Mouse (Mus musculus) layer of hippocampus, postnatal 36 days (tissue): ENCODE data around the gene Kctd4. TPM values are rescaled to one million over a fixed set of nuclear protein-coding genes. Genes with fewer than 3 reads are reported as not detected.
A peak's percentile ranks its signal among the peaks of the same experiment; 100 is the strongest.
"Not testable (repeated sequence)": the region's sequence is repeated elsewhere in the genome, so short reads cannot be mapped to it uniquely, and the experiment has no call there.

Experiments
- DNase-seq, 2 experiments: peaks; one replicate each; pipeline ENCODE4 v3.0.0; 2022
- total RNA-seq, 2 experiments: library from RNA; stranded (reverse); gene quantifications; 2 replicates each; pipeline ENCODE4 v1.2.3; 2021

The Kctd4 gene
- total RNA-seq: 10 to 100 TPM; 61.2 to 64.4 TPM

DNA sequence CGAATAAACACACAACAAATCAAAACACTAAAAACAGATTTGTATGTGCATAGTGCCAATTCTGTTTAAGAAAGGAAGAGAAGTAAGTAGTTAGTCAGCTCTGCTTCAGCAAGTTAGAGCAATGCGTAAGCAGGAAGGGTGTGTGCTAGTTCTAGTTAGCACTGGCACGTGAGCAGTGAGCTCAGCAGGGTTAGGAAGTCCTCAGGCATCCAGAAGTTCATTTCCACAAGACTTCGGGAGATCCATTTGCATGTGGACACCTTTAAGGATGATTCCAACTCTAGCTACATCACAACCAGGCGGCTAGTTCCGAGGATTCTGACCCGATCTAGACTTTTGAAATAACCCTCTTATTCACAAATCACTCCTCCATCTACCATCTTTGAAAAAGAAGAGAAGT is at the start of gene Kctd4:
Kctd4 (plus strand) TSS at position 244 of the 400 bp plus-strand sequence.
- no peak for DNase-seq

DNA sequence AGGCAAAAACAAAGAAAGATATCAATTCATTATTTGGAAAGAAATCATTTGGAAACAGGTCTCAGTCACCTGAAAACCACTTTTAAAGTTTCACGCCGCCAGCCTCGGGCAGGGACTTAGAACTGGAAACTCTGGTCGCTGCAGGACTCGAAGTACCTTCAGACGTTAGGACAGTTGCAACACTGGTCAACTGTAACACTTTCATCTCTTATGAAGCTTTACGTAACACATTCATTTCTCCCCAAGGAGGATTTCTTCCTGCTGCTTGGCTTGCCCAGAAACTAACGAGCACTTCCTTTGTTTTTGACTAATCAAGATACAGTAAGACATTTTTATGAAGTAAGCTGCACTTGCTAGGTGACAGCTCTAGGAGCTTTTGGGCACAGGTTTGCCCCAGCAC is 47.9 kb upstream of the Kctd4 start:
- DNase-seq: no peak

DNA sequence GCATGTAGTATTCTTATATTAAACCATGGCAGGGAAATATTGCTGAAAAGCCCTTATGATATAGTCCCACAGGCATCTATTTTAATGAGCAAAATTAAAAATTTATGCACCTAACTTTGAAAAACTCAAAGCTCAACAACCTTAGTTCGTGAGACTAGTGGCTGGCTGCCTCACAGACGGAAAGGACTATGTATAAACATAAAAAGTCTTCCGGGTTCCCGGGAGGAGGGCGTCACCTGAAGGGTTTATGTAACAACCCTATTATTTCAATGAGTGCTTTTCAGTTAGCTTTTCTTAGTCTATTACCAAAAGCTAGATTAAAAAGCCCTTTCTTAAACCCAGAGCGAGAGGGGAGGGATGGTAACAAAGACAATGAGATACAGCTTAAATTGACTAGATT is 42.8 kb upstream of the Kctd4 start:
- DNase-seq: no peak

DNA sequence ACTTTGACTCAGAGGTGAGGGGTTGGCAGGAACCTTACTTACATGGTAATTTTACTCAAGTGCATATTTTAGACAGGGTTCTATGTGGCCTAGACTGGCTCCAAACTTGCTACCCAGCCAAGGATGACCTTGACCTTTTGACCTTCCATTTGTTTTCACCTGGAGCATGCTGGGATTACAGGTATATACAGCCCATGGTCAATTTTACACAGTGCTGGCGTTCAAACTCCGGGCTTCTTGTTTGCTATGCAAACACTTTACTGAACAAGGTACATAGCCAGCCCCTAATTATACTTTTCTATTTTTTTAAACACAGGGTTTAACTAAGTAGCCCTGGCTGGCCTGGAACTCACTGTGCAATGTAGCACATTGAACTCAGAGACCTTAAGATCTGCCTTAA is 42.1 kb upstream of the Kctd4 start:
- no peak for DNase-seq

DNA sequence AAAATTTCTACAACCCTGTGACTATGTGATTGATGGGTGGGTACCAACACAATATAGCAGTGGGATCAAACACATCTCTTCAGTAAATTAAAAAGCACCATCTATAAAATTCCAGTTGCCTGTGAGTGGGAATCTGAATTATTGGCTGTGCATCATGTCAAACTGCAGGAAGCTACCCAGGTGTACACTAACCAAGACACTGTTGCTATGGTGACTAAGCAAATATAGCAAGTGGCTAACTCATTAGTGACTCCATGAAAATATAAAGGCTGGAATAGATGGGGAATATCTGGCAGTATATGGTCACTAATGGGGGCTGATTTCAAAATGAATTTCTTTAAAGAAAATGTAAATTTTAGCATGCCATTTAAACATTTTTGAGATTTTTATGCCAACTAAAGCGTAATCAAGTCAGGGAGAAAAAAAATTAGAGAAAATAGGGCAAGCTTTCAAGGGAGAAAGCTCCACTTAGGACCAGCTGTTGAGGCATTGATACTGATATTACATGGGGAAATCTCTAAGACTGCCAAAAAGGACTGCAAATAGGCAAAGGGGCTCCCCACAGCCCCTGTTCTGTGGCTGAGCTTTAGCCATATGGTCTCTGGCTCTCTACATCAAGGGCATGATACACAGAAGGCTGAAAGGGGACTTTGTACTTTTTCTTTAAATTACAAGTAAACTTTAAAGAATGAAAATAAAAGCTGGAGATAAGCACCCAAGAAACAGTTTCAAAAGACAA is 31.3 kb upstream of the Kctd4 start:
- no peak for DNase-seq

DNA sequence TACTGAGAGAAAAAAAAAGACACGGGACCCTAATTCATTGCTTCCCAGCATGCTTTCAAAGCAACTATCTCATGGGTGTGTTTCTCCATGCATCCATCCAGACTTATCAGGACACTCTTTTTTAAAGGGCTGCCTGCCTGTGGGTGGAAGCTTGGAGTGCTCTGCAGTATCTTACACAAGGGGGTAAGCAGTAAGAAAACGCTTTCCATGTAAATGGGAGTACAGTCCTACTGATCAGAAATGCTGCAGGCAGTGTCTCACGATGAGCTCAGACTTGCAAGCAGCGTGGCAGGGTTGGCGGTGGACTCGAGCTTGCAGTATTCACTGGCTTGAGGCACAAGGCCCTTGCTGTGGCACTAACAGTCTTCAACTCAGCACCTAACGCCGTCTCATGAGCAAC is 25.1 kb upstream of the Kctd4 start:
- not testable (repeated sequence) for DNase-seq

DNA sequence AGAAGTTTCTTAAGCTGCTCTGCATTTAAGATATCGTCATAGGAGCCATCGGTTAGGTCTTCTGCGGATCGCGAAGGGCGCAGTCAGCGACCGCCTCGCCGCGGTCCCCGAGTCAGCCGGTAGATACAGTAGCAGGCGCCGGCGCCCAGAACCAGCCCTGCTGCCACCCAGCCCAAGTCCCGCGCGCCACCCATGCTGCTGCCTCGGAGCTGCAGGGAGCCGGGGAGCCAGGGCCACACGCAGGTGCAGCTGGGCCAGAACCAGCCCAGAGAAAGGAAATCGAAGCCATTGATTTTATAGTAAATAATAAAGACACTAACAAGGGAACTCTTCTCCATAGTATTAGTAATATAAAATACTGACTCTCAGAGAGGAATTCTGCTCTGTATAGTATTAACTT is 23.5 kb upstream of the Kctd4 start:
- DNase-seq: no peak

DNA sequence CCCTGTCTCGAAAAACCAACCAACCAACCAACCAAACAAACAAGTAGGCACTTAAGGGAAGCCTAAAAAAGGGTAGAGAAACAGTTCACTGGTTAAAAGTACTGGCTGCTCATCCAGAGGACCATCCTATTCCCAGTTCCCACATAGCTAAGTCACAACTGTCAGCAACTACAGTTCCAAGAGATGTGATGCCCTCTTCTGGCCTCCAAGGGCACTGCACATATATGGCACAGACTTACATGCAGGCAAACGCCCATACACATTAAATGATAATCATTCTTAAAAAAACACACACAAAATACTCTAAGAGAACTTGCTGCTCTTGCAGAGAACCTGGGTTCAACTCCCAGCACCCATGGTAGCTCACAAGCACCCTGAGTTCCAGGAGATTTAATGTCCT is 20.4 kb upstream of the Kctd4 start:
- DNase-seq: no peak

DNA sequence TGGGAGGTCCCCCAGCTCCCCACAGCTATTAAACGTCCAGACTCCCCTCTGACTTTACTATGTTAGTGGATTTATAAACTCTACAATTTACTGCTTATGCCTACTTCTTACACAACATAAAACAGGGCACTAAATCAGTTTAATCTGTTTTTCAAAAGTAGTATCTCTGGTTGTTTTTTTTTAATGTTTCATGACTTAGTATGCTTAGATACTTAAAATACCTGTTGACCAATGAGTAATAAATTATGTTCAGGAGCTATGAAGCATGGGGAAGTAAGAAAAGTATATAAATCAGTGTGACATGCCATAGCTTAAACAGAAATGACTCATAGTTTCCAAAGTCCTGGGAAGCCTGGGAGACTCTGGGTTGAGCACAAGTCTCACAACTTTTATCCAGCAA is 17.1 kb upstream of the Kctd4 start:
- DNase-seq: no peak

DNA sequence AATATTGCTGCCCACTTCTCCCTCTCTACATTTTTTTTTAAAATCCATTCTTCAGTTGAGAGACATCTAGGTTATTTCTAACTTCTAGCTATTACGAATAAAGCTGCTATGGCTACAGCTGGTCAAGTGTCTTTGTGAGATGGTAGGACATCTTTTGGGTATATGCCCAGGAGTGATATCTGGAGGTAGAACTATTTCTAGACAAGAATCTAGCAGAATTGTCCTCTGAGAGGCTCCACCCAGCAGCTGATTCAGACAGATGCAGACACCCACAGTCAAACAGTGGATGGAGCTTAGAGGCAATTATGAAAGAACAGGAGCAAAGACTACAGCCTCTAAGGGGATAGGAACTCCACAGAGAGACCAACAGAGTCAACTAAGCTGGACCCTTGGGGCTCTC is 13.3 kb upstream of the Kctd4 start:
- DNase-seq: no peak

DNA sequence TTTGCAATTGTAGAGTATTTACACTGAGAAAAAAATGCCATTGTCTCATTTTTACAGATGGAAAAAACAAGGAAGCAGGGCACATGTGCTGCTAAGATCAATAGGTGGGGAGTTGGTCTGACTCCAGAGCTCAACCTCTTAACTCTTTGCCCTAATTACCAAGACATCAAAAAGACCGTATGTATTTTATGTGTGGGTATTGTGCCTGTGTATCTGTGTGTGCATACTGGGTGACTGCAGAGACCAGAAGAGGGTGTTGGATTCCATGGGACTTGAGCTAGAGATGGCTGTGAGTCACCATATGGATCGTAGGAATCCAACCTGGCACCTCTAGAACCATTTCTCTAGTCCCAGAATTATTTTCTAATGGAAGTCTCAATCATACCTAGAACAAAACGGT is 12.4 kb upstream of the Kctd4 start:
- DNase-seq: no peak

DNA sequence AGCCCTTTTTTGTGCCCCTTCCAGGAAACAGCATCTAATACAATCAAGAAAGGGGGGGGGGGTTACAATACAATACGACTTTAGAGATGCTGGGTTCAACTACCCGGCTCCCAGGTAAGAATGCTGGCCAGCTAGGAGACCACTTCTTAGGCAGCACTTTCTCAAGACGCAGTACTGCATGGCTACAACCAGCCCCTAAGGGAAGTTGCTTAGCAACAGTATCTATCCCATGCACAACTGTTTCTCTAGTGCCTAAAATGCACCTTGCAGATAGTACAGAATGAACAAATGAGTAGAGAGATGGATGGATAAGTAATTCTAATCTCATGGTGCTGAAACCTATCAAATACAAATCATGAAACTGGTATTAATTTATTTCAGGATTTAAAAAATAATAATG is 7.1 kb upstream of the Kctd4 start:
- DNase-seq: no peak

DNA sequence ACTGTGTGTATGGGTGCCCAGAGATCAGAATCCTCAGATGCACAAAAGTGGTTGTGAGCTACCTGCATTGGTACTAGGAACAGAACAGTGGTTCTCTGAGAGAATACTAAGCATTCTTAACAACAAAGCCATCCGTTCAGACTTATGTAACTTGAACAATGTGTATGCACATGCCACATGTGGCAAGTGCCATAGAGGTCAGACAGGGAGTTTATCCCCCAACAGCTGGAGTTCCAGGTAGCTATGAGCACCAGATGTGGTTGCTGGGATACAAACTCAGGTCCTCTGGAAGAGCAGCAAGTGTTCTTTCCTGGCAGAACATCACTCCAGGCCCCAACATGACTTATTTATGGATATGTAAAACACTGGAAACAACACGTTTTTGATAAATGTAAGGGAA is 1.8 kb upstream of the Kctd4 start:
- DNase-seq: no peak

DNA sequence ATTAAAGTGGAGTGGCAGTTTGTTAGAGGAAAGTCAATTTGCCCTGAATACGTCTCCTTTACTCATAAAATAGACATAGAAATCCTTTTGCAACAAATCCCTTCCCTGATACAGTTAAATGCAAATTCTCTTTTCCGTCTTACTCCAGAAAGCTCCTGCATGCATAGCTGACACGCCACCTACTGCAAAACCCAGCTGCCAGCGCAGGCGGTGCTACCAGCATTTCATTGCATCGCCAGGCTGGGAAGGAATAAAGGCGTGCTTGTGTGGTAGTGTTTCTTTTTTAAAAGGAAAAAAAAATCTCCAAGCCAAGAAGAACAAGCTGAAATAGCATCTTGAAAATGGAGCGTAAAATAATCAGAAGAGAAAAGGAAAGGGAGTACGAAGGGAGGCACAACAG is 7.4 kb downstream of the Kctd4 start:
- peak; percentile 79 to 81 for DNase-seq

DNA sequence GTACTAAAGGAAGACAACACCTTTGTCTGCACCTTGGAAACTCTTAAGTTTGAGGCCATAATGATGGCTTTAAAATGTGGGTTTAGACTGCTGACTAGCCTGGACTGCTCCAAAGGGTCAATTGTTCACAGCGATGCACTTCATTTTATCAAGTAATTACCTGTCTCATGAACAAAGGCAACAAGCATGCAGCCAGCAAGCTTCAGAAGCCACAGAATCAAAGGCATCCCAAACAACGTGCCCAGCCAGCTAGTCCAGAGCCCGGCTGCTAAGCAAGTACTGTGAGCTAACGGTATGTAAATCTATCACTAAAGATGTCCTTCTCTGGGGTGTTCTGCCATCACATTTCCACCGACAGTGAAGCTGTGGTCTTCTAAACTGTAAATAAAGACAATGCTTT is 8.4 kb downstream of the Kctd4 start:
- no peak for DNase-seq

DNA sequence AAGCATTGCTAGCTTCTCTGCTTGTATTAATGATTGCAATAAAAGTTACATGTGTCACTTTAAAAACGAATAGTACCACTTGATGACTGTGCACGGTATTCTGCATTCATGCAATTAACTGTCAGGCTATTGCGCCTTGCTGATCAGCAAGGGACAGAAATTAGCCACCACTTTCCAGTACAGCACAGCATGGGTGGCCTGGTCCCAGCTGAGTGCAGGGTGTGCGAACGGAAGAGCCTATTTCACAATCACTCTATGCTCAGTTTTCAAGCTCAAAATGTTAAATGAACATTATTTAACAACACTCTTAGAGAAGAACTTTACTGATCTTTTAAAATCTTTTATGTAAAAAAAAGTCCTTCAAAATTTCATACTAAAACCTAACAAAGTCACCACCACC is 9.2 kb downstream of the Kctd4 start:
- no peak for DNase-seq

DNA sequence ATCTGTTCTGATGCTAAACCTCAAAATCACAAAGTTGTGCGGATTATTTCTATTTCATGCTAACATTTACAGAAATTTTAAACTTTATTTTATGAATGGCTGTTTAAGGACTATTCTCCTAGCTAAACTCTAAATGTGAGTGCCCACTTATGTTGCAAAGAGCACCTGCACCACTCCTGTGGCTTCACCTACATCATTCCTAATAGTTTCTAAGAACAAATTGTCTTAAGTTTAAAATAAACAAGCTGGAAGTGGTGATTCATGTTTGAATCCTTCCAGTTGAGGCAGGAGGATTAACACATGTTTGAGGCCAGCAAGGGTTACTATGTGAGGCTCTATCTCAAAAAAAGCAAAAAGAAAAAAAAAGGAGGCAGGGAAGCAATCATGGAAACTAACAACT is 9.6 kb downstream of the Kctd4 start:
- DNase-seq: no peak

DNA sequence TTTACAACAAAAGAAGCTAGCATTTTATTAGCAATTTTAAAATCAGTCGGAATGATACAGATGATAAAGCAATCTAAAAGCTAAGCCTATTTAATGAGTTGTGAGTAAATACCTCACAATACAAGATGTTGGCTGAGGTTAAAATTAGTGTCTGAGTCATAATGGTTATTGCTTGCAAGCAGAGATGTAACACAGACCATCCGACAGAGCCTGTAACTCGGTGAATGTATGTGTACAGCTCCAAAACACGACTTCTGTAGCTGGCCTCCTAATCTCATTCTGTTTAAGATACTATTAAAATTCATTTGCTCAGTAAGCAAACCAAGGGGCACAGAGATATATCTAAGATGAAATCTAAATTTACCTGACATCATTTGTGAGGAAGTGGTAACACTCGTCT is 12.5 kb downstream of the Kctd4 start:
- DNase-seq: no peak

DNA sequence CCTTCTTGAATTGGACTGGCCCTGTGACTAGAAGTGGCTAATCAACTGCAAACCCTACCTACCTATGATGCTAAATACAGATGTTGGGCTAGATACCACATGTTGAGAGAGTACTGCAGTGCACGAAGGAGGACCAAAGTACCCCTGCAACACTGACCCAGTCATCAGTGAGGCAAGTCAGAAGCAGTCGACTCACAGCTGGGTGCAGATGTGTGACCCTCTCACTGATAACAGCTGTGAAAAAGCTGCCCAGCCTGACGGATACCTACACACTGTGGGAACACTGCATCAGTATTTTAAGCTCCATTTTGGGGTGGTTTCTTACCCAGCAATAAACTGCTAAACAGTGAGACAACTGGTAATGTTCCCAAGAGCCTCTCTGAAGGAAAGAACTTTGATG is 21.3 kb downstream of the Kctd4 start:
- no peak for DNase-seq

DNA sequence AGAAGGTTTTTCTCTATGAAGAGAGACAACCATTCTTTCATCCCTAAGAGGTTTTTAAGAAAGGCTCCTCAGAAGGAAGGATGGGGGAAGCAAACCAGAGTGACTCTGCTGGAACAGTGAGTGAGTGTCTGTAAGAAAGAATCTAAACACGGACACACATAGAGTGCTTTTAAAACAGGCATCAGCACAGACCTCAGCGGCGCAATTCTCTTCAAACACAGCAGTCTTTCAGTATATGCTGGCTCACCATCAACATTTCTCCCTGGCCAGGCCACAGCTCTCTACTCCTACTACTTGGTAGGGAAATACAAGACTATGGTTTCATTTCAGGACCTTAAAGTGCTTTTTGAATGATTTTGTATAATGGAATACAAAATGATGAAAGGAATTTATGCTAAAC is 26.4 kb downstream of the Kctd4 start:
- DNase-seq: no peak

DNA sequence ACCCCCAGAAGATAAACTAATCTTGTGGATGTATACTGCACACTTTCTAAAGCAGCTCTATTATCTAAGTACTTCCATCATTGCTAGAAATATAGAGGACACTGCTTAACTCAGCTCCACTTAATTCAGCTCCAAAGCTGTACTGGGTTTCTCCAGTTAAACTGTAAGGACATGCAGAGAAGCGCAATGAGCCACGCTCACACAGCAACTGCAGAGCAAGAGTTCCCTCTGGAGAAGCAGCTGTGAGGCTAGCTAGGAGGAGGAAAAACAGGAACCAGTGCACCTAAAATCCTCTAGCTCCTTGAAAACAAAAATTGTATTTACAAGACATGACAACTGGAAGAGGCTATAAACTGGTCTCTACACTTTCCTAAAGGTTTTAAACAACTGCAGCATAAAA is 29.1 kb downstream of the Kctd4 start:
- no peak for DNase-seq

DNA sequence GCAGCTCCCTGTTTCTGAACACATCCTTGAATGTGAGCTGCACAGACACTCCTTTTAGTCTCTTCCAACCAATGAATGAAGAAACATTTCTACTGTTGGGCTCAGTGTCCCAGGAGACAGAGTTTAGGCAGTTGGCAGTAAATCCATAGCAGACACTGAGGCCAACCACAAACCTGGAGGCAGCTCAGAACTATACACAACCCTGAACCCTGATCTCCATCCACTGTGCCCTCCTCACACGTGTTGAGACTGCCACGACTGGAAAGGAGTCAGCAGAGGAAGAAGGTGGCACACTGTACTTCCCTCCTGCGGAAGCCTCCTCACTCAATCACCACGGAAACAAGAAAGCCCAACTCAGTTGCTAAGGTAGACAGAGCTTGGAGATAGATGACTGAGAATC is 30.3 kb downstream of the Kctd4 start:
- DNase-seq: peak in 1 of 2 experiments; percentile 25

DNA sequence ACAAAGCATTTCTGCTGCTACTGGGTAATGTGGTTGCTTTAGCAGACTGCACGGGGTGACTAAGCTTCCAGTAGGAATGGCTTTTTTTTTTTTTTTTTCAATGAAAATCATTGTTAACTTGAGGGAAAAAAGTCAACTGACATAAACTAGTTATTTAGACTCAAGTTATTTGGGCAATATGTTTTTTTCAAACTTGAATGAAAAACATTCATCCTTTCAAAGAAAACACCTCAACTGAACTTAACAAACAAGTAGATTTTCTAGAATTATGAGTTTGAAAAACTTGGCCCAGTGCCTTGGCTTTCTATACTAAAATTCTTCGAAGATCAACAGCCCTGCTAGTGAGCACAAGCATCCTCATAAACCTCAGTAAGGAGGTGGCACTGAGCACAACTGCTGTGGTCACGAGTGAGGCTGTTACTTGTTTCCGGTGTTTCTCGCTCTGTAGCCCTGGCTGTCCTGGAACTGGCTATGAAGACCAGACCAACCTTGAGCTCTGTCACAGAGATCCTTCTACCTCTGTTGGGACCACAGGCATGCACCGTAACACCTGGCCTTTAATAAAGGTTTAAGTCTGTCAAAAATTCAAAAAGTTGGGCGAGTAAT is 32.2 kb downstream of the Kctd4 start:
- no peak for DNase-seq

DNA sequence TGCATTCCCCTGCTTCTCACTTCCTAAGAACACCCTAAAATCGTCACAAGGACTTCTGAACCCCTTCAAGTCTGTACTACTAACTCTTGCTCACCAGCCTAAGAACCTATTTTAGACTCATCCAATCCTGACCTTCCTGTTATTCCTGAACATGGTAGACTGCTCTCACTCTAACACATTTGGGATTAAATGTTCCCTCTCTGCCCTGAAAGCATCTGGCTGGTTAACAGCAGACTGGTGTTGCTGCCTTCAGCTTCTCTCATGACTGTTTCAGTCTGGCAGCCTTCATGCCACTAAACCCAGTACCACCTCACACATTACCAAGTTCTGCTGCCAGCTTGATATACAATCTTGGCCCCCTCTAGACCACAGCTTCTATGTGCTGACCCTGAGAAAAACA is 34.4 kb downstream of the Kctd4 start:
- no peak for DNase-seq

DNA sequence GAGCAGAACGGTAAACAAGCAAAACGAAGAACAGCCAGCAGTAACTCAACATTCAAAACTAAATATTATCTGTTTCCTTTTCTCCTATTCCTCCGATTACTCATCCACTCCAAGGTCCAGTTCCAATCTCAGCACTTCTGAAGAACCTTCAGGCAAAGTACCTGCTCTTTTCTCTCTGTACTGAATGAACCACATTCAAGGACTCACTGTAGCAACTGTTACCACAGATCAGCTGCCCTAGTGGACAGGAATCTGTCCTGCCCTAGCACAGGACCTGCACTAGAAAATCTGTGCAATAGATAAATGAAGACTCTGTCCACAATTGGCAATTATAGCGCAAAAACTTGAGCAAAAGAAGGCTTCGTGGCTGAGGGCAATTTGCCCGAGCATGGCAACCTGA is 36.1 kb downstream of the Kctd4 start:
- no peak for DNase-seq
